Comparison of ENCODE assay signal across 12 mouse cellular contexts in genomic region chr1:123902628-123903027, GRCm38 (mm10).
A peak's percentile ranks its signal among the peaks of the same experiment; 100 is the strongest.
DNase-seq lines count a peak whose midpoint lies in the region; ATAC-seq and TF ChIP-seq lines count a peak whose summit lies in the region.
"Had no signal": no experiment of that assay in that cellular context is flagged by ENCODE, and none has a peak within 500 bp of the region (broad histone marks: within the 10 kb centered on the region; RNA-seq: fewer than 3 reads in every experiment).

No protein-coding gene starts in this region.

- no peak overlapping the region for H3K4me3 ChIP-seq in layer of hippocampus, adult 2 months
- H3K4me3 ChIP-seq in intestine, postnatal 0 days (ENCODE audit: low read depth, low read length): no peak overlapping the region
- H3K4me3 ChIP-seq: heart, embryonic 13.5 days; limb, embryonic 13.5 days had no signal

- H3K36me3 ChIP-seq in intestine, postnatal 0 days (ENCODE audit: control insufficient read depth, insufficient read depth): no peaks in the 10 kb centered on the region
- H3K36me3 ChIP-seq: heart, embryonic 13.5 days; limb, embryonic 13.5 days had no signal

- no peaks in the 10 kb centered on the region for H3K27me3 ChIP-seq in intestine, postnatal 0 days (replicated peaks; ENCODE audit: control insufficient read depth, insufficient read depth, low read length)
- H3K27me3 ChIP-seq: heart, embryonic 13.5 days; limb, embryonic 13.5 days had no signal

- no peaks in the 10 kb centered on the region for H3K4me1 ChIP-seq in intestine, postnatal 0 days (replicated peaks; ENCODE audit: control insufficient read depth, insufficient read depth, low read length)
- H3K4me1 ChIP-seq: heart, embryonic 13.5 days; limb, embryonic 13.5 days had no signal

- 82% methylated on average over 5 of the region's 5 CpGs for WGBS in intestine, postnatal 0 days

- intact Hi-C loops in left cerebral cortex, postnatal 4 days (cut with DNase I): no loop called here
- intact Hi-C loops in left cerebral cortex, postnatal 14 days (cut with DNase I): no loop called here
- intact Hi-C loops in heart, postnatal 36 days (cut with DNase I): no loop called here

- H3K9me3 ChIP-seq in intestine, postnatal 0 days (ENCODE audit: control insufficient read depth): no peaks in the 10 kb centered on the region
- H3K9me3 ChIP-seq: heart, embryonic 13.5 days; limb, embryonic 13.5 days had no signal

- ATAC-seq in intestine, postnatal 0 days: no peak

- no peak for TF ChIP-seq CTCF in layer of hippocampus, adult 2 months (conservative IDR thresholded peaks at IDR 0.05)
- TF ChIP-seq CTCF in intestine, postnatal 0 days (IDR thresholded peaks at IDR 0.05; ENCODE audit: low read depth): no peak

- no peak overlapping the region for H3K27ac ChIP-seq in layer of hippocampus, adult 2 months
- no peak overlapping the region for H3K27ac ChIP-seq in intestine, postnatal 0 days (ENCODE audit: low read depth, low read length)
- H3K27ac ChIP-seq: heart, embryonic 13.5 days; hindbrain, embryonic 14.5 days; limb, embryonic 13.5 days had no signal

- no peak overlapping the region for H3K4me2 ChIP-seq in intestine, postnatal 0 days (replicated peaks; ENCODE audit: low read depth)
- H3K4me2 ChIP-seq: heart, embryonic 13.5 days; hindbrain, embryonic 14.5 days; limb, embryonic 13.5 days; lung, embryonic 14.5 days had no signal

- DNase-seq in left cerebral cortex, adult 11 months (ENCODE audit: low spot score): peak; percentile 62
- DNase-seq in left cerebral cortex, postnatal 4 days: no peak
- peak; percentile 63 to 87 for DNase-seq in layer of hippocampus, adult 2 months (ENCODE audit: low spot score in 2 of 2)
- peak; percentile 55 to 72 for DNase-seq in left cerebral cortex, postnatal 14 days (ENCODE audit: low spot score in 2 of 2)
- DNase-seq in adrenal gland, adult 2 months: no peak
- no peak for DNase-seq in heart, postnatal 36 days
- no peak for DNase-seq in kidney, postnatal 10 days
- DNase-seq: lung, embryonic 14.5 days had no signal

- no peak overlapping the region for H3K9ac ChIP-seq in intestine, postnatal 0 days (ENCODE audit: low read depth, low read length)
- H3K9ac ChIP-seq: heart, embryonic 13.5 days; hindbrain, embryonic 14.5 days; limb, embryonic 13.5 days; lung, embryonic 14.5 days had no signal

Comparison
In these comparisons a context has a peak if more than half of its experiments do, and no peak if none do; other contexts are left out.
1. DNase-seq: peak in left cerebral cortex, adult 11 months (single experiment), layer of hippocampus, adult 2 months (2 of 2) and left cerebral cortex, postnatal 14 days (2 of 2); none in left cerebral cortex, postnatal 4 days (single experiment), adrenal gland, adult 2 months (single experiment), heart, postnatal 36 days (0 of 2) and kidney, postnatal 10 days (single experiment).